Mouse (Mus musculus) gastrocnemius, adult 18-20 months (tissue): Measurements from ENCODE around the gene Naf1. TPM values are rescaled to one million over a fixed set of nuclear protein-coding genes. Genes with fewer than 3 reads are reported as not detected.

Source experiments
- DNase-seq: peaks from one replicate; pipeline ENCODE4 v3.0.0; 2021; ENCODE audit warnings: low spot score
- long read RNA-seq, 2 experiments: library from polyadenylated mRNA; stranded (forward); transcript quantifications; one replicate each; pipeline ENCODE4 v2.0.0; 2021
- total RNA-seq, 2 experiments: library from RNA; stranded (reverse); gene quantifications; 2 replicates each; pipeline ENCODE4 v1.2.3; 2021

Gene Naf1
- total RNA-seq: 1 to 10 TPM; 4.5 to 4.9 TPM
- long read RNA-seq, experiment 1, partial matches to known transcripts: 1 of 1 reads
- long read RNA-seq, experiment 1, other reads (novel, unspliced or antisense): 0 of 1 reads
- long read RNA-seq, experiment 2, partial matches to known transcripts: 0 of 1 reads
- long read RNA-seq, experiment 2, other reads (novel, unspliced or antisense): 1 of 1 reads

DNA sequence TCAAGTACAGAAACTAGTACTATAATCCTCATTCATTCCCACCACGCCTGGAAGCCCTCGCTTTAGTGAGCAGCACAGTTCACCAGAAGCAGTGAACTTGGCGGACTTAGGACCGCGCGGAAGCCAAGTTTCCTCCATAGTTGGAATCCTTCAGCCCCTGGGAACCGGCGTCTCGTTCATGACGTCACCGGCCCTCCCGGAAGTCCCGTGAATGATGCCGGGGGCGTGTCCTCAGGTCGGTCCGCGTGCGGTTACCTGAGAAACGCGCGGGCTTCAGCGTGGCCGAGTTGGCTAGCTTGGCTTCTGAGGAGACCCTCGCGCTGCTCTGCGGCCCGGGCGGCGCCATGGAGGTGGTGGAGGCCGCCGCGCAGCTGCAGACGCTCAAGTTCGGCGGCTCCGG lies at the start of gene Naf1:
Gene Naf1, plus strand, starts transcription at position 195 of the 400 bp plus-strand sequence.
- peak; percentile 94 for DNase-seq

DNA sequence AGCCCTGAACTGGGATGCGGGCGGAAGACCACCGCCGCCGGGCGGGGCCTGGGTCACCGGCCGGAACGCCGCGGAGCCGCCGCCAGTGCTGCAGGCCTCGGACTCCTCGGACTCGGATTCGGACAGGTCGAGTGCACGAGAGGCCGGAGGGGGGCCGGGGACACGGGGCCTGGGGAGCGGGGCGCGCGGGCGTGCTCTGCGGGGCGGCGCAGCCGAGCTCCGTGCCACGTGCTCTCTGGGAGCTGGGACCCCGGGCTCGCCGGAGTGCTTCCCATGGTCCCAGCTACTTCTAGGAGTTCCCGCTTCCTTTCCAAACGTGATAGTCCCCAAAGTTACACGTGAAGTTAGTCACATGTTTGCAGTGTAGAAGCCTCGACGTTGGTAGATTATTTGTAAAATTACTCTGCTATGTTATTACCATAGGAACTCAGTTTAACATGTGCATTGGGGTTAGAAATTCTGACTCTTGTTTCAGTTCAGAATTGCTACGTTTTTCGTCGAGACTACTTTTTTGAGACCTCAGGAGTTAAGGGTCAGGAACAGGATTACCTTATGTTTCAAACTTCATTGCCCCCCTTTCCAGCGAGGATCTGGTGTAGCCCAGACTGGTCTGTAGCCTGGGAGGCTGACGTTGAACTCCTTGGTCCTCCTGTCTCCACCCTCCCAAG lies 1.0 kb downstream of the Naf1 start:
- DNase-seq: peak; percentile 5

DNA sequence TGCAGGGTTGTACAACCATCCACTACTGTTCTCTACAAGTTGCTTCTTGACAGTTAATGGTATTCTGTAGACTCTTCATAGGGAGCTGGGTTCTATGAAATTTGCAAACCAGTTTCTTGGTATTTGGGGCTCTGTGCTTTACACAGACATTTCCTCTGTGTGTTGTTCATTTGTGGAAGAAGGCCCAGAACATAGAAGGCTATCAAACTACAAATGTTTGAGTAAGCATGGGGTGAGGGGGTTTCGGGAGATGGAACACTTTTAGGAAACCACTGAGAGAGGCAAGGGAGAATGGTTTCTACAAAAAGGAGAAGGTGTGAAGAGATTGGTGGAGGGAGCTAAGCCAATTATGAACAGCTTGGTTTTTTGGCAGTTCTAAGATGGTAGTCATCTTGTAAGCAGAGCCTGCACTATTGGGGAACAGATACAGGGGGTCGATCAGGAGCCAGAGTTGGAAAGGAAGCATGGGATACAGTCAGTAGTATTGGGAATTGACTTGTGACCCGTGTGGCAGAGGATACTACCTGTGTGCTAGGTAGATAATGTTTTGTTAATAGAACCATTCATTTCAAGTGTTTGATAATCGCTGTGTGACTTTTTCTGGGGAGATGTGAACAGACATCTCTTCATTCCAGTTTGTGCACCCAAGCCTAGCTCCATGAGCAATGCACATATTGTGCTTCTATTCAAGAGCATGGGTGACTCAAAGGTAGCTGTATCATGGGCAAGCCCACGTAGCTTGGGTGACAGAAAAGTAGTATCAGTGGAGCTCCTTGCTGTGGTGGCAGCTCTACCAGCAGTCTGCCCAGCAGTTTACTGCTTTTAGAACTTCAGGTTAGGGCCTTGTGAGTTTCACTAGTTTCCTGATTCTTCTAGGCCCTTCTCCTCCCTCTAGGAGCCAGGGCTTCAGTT lies 1.8 kb downstream of the Naf1 start:
- no peak for DNase-seq

DNA sequence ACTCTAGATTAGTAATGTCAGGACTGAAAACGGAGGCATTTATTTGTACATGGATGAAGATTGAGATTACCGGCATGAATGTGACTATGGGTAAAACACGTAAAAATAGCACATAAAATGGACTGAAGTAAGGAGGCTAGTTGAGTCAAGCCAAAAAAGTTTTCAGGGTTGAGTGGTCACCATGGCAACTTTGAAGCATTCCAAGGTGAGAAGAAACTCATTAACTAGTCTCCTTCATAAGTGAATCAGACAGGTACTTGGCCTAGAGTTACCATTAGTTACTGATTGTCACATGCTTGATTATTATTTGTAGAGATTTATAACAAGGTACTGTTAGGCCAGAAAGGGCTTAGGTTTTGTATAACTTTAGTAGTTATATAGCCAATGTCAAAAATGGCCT lies 3.7 kb downstream of the Naf1 start:
- DNase-seq: no peak

DNA sequence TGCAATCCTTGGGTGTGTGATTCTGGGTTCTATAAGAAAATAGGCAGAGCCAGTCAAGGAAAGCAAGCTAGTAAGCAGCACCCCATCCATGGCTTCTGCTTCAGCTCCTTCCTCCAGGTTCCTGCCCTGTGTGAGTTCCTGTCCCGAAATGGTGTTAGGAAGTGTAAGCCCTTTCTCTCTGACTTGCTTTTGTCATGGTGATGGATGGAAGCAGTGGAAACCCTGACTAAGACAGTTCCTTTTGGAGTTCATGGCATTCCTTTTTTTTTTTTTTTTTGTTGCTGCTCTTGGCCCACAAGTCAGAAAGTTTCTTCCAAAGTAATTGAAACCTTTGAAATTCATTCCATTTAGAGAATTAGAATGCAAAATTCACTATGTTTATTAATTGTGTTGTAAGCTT lies 5.1 kb downstream of the Naf1 start:
- DNase-seq: no peak

DNA sequence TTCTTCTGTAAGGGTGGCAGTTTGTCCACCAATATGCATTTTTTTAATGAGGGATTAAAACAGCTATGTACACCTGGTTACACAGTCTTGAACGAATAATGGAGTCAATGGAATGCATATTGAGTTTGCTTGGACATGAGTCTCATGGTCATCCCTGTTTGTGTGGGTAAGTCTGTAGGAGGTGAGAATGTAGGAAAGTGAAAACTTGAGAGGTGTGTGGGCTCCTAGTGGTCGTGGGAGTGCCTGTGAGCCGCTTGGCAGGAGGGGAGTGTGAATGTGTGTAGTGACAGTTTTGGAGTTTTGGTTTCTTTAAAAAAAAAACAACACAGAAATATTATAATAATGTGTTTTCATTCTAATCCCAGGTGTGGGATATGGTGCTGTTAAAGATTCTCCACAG lies 7.7 kb downstream of the Naf1 start:
- no peak for DNase-seq

DNA sequence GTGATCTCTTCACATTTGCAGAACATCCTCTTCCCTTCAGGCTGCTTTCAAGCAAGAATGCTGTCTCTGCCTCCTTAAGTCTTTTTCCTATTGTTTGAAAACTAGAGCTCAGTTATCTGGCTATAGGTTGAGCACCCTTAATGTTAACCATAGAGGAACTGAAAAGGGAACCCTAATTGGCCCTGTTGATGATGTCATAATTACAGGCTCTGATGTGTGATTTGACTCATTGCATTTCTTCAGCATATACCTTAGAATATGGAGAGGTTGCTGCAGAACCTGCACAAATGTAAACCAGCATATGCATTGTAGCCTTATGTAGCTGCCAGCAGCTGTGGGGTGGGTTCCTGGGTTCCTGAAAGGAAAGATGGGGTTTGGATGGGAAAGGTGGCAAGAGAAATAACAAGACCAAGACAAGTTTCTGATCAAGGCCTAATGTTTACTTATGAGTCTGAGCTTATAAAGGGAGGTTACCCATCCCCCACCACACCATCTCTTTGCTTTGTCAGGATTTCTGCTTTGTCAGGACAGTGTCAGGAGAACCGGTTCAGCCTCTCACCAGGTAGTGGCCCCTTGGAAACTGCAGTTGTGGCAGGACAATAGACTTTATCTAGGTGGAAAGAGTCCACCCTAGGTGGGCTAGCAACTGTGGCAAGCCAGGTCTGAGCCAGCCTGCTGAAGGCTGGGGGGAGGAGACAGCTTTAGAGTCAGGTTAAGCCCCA lies 9.4 kb downstream of the Naf1 start:
- no peak for DNase-seq

DNA sequence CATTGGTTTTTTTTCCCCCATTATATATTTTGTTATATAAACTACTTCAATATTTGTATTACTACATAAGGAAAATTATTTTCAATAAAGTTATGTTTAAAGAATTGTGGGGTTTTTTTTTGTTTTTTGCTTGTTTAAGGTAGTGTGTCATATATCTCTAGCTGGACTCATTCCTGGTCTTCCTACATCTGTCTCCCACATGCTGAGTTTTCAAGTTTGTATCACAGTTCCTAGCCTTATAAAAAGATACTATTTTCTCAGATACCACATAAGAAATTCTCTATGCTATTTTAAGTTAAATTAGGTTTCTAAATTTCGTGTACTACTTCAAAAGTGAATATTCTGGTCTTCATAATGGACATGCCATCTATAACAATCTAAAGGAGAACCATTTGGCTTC lies 23.8 kb downstream of the Naf1 start:
- no peak for DNase-seq

DNA sequence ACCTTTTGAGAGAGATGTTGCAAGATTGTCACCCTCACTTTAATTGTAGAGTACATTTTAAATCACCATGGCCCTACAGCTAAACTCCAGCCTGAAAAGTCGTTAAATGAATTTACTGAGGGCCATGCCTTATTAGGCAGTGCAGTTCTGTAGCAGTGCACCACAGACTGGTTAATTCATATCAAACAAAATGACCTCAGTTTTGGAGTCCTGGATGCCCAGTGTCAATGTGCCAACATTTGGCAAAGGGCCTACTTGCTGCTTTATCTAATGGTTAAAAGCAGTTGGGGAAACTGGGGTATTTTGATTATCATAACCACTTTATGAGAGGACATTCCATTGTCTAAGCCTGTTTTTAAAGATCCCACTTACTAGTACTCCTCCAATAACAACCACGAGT lies 31.9 kb downstream of the Naf1 start:
- no peak for DNase-seq

DNA sequence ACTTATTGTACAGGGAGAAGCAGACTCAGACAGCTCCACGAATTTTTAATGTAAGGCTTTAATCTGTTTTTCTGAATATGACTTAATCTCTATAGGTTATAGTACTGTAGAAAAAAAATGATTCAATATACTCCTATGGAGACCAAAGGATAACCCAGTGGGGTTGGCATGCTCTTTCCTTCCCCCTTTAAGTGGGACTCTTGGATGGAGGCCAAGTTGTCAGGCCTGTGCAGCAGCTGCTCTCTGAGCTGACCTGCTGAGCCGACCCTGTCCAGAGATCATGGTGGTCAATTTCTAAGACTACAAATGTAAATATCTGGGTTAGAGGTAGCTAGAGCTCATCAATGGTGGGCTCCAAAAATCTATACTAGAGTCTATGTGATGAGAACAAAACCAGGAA lies 45.0 kb downstream of the Naf1 start:
- DNase-seq: no peak

DNA sequence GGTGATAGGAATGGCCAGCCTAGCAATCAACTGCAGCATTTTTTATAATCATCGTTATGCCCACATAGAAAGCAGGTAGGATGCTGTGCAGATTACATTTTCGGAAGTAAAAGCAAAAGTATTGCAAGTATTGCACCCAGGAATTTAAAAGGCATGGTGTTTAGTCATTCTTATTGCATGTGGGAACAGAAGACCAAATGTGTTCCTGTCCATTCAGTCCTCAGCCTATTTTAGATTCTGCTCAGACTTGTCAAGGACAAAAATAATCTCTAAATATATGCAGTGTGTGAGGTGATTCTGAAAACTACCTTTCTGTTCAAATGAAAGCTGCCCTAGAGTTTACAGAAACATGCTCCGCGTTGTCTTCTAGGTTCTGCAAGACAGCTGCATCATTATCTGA lies 45.5 kb downstream of the Naf1 start:
- DNase-seq: no peak

DNA sequence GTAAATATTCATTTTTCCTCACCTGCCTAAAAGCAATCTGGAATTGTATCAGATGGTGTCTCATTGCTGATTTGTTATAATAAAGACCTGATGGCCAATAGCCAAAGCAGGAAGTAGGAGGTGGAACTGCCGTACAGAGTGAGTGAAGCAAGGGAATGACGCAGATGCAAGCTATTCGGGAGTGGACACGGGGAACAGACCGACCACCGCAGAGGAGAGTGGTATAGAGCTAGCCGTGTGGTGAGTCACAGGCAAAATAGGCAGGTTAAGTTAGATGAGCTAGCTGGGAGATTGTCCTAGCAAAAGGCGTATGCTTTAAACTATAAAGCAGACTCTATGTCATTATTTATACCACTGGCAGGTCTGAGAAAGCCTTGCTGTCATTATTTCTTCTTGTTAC lies 46.1 kb downstream of the Naf1 start:
- no peak for DNase-seq

DNA sequence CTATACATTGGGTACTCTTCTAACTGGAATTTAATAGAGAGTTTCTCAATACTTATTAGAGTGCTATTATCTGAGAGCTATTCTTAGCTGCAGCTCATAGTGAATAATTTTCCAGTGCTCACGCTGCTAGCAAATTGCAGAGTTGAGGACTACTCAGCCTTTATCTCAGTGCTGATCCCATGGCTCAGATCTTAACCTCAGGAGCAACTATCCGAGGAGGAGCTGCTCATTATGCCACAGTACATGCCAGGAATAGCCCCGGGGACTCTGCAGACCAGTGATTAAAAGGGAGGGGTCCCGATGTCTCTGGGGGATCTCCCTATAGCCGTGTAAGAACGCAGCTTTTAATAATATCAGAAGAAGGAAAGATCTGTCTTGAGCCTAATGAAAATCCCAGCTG lies 50.7 kb downstream of the Naf1 start:
- DNase-seq: no peak

DNA sequence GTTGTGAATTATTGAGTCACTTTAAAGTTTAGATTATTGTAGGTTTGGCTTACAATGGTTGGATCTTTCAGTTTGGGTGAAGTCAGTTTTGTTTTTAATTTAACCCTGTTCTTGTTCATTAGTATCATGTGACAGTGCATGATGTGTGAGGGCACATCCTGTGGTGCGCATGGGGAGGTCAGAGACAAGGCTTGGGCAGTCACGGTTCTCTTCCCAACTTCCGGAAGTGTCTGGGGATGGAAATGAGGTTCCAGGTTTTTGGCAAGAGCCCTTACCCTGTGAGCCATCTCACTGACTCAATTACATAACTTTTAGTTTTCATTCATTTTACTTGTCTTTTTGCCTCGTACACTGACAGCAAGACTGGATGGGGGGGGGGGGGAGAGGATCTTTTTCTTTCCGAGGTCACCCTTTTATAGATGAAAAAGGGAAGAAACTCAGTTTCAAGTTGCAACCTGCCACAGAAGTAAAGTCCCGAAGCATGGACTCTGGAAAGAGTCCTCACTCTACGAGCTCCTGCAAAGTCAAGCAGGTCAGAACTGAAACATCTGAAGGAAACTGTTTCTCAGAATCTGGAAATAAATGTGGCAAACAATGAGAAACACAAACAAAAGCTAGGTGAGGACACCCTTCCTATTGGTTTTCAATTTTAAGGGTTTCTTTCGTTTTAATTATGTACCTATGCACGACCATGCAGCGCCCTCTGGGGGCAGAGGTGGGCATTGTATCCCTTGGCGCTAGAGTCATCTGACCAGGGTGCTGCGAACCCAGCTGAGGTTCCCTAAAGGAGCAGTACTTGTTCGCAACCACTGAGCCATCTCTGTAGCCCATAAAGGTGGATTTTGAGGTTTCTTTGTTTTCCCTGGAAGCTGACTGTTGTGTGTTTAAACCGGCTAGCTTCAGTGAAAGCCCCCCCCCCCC lies 53.9 kb downstream of the Naf1 start:
- peak; percentile 17 for DNase-seq

DNA sequence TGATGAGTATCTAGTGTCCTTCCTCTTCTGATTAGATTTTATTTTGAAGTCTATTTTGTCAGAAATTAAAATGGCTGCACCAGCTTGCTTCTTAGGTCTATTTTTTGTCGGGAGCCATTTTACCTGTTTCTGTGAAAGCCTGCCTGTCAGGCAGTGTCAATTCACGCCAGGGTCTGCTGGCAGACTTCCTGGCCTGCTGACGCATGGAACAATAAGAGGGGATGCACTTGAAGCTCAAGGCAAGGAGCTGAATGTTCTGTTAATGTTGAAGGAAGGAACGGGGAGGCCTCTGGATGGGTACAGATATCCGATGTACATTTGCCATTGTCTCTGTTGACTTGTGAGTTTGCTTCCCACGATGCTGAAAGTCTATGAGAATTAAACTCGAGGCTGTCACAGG lies 56.0 kb downstream of the Naf1 start:
- no peak for DNase-seq

DNA sequence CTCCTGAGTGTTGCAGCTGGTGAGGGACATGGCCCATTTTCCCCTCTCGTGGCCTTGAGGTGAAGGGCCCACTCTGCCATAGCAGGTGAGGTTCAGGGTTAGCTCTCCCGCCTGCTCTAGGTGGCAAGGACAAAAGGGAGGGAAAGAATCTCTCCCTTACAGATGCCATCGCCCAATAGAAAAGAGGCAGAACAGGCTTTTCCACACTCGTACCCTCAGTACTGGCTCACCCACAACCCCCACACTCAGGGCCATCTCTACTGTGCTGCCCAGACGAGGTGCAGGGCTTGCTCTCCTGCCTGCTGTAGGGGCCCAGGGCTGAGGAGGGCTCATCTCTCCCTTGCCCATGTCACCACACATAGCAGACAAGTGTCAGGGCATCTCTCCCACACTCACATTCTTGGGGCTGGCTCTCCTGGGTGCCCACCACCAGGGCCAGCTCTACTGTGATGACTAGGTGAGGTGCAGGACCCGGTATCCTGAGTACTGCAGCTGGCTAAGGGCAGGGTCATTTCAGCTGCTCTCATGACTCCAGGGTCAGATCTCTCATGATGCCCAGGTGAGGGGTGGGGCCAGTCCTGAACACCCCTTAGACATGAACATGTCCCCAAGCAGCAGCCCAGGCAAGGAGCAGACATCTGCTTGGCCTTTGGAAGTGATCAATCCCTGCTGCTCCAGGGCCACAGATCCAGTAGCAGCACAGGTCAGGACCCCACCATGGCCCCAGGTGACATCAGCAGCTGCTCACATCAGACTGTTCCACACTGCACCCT lies 57.9 kb downstream of the Naf1 start:
- no peak for DNase-seq

DNA sequence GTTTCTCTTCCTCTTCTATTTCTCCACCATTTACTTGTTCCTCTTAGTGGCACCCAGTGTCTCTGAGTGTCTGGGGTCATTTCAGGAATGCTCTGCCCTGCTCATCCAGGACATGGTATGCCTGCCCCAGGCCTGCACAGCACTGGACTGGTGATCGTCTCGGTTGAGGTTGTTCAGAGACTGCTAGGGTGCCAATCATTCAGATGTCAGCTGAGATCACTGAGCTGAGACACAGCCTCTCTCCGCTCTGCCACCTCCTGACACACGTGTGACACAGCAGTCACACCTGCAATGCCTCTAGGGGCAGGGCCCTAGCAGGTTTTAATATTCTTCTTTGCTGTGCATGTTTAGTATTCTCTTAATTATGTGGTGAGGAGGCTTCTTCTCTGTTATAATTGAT lies 58.5 kb downstream of the Naf1 start:
- no peak for DNase-seq

DNA sequence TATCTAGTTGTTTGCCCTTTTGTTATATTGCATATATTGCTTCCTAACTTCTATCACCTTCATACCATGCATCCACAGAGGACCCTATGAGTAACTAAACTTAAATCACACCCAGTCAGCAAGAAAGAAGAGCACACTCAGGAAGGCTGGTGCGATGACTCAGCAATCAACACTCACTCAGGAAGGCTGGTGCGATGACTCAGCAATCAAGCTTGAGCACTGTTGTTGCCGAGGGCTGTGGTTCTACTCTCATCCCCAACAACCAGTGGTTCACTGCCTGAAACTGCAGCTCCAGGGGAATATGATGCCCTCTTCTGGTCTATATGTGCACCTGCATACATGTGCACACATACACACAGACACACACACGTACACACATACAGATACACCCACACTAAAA lies 73.7 kb downstream of the Naf1 start:
- DNase-seq: no peak

DNA sequence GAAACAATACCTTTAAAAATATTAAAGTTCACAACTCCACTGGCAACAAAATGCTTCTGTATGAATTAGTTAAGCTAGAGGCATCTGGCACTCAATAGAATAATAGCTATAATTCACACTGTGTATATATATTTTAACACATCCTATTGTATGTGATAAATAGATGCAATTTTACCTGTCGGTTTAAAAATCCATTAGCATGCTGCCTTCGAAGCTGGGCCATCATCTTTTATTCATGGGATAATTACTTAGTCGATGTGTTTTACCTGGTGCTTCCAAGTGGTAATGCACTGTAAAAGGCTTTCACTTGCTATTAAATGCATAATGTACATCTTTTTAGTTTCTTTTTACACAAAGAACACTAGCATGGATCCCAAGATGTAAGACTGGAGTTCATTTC lies 76.2 kb downstream of the Naf1 start:
- no peak for DNase-seq
